Mouse (Mus musculus): ENCODE data around the gene Pcsk4. TPM values are rescaled to one million over a fixed set of nuclear protein-coding genes. Genes with fewer than 3 reads are reported as not detected.
A peak's percentile ranks its signal among the peaks of the same experiment; 100 is the strongest.

Pcsk4 gene
- polyA plus RNA-seq (2015; fragmentation: Nextera tagmentation; extraction: Ambion mirVana): 5.6 and 8.2 TPM in 2 replicates

DNA sequence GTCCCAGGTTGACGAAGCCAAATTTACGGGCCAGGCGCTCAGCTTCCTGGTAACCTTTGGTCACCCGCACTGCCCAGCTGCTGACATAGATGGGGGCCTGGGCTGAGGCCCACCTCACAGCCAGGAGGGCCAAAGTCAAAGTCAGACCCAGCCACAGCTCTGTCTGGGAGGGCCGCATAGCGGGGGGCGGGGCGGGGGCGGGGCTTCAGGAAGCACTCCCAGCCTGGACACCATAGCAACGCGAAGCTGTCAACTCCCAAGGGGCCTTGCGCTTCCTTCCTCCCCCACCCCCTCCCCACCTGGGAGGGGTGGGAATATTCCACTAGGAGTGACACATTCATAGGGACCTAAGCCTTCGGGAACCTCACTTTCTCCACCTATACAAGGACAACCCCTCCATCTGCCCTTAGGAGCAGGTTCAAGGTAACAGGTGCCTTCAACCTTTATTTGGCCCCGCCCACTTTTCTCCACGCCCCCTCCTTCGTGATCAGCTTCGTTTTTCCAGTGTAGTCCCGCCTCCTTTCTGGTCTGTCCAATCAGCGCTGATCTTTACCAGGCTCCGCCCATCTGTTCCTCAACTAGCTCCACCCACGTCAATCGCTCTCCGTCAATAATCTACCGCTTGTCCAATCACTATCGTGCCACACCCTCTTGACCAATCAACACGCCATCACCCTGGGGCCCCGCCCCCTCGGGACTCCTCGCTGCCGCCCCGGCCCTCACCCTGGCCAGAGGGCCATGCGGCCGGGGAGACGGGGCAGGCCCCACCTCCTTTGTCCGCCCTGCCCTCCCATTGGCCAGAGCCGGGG, at the start of gene Pcsk4, which contains the start of gene Reep6:
Gene Pcsk4 (minus strand): TSS at position 226 of the 809 bp plus-strand sequence.
Gene Reep6 (plus strand): TSS at position 681 of the 809 bp plus-strand sequence.
- peak; percentile 92 for ATAC-seq (ENCODE audit: low FRiP score)
- peaks cover 17% of the 10 kb centered on the region for H3K4me1 ChIP-seq
- H3K4me3 ChIP-seq (replicated peaks): peak within 1 kb of the TSS; percentile 53
- H3K27me3 ChIP-seq (replicated peaks): peaks cover 16% of the 10 kb centered on the region
- H3K36me3 ChIP-seq: no peaks in the 10 kb centered on the region
- H3K27ac ChIP-seq (replicated peaks): no peak within 1 kb of the TSS
- 6% methylated on average over 36 of the region's 36 CpGs for WGBS
- no peaks in the 10 kb centered on the region for H3K9me3 ChIP-seq (replicated peaks)
- H3K9ac ChIP-seq (replicated peaks): peak within 1 kb of the TSS; percentile 54
- peak within 1 kb of the TSS; percentile 96 for H3K4me2 ChIP-seq

DNA sequence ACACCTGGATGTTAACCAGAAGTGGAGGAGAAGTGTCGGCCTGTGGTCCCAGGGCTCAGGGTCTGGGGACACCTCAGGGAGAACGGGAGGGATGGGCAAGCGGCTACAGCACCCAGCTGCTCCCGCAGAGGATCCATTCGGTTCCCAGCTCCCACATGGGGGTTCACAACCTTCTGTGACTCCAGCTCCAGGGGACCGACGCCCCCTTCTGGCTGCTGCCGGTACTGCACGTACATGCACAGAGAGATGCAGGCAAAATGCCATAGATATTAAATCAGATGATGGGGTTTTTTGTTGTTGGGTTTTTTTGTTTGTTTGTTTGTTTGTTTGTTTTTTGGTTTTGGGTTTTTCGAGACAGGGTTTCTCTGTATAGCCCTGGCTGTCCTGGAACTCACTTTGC, 48.4 kb upstream of the Pcsk4 start:
- WGBS: 51% methylated on average over 10 of the region's 10 CpGs
- H3K4me2 ChIP-seq: no peak overlapping the region
- ATAC-seq (ENCODE audit: low FRiP score): no peak
- H3K9me3 ChIP-seq (replicated peaks): no peaks in the 10 kb centered on the region
- H3K4me3 ChIP-seq (replicated peaks): no peak overlapping the region
- no peak overlapping the region for H3K9ac ChIP-seq (replicated peaks)
- H3K27me3 ChIP-seq (replicated peaks): no peaks in the 10 kb centered on the region
- no peak overlapping the region for H3K27ac ChIP-seq (replicated peaks)
- peaks cover 16% of the 10 kb centered on the region for H3K4me1 ChIP-seq
- peaks cover 35% of the 10 kb centered on the region for H3K36me3 ChIP-seq

DNA sequence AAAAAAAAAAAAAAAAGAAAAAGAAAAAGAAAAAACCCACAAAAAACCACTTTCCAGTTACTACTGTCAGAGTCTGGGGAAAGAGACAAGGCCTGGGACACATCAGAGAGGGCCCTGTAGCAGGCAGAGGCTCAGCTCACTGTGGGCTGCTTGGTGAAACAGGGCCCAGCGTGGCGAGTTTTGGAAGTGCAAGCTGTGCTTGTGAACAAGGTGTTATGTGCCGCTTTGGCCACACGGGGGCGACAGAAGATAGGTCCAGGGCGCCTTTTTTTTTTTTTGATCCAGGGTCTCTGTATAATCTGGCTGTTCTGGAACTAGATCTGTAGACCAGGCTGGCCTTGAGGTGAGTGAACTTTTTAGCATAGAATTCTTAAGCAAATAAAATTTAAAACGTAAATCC, 46.9 kb upstream of the Pcsk4 start:
- Histone ChIP-seq H3K36me3 (peaks cover 21% of the 10 kb centered on the region), H3K9ac (replicated peaks) (no peak overlapping the region), H3K9me3 (replicated peaks) (no peaks in the 10 kb centered on the region), H3K4me3 (replicated peaks) (no peak overlapping the region), H3K27ac (replicated peaks) (no peak overlapping the region), H3K27me3 (replicated peaks) (no peaks in the 10 kb centered on the region), H3K4me2 (no peak overlapping the region), H3K4me1 (peaks cover 11% of the 10 kb centered on the region)
- 3% methylated on average over 7 of the region's 7 CpGs for WGBS
- no peak for ATAC-seq (ENCODE audit: low FRiP score)

DNA sequence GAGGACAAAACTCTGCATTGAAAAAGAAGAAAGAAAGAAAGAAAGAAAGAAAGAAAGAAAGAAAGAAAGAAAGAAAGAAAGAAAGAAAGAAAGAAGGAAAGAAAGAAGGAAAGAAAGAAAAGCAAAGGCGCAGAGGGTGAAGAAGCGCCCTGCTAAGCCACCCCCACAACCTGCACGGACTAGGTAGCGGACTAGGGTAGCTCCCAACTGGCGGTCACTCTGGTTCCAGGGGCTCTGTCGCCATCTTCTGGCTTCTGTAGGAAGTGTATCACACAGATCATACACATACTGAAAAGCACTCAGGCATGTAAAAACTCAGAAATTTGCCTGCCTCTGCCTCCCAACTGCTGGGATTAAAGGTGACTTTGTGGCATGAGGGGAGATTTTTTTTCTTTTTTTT, 44.8 kb upstream of the Pcsk4 start:
- ATAC-seq (ENCODE audit: low FRiP score): no peak

DNA sequence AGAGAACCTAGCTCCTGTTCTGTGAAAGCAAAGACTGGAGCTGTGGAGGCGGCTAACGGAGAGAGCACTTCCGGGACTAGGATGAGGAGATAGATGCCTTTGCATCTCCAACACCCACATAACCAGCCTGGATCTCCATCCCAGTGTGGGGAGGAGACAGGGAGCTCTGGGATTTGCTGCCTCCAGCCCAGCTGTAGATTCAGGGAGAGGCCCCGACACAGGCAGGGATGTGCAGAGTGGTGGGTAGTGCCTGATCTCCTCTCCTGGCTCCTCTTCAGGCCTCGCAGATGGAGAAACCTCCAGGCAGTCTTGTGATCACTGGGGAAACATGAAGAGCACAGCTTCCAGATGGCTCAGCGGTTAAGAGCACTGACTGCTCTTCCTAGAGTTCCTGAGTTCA, 43.4 kb upstream of the Pcsk4 start:
- H3K4me3 ChIP-seq (replicated peaks): no peak overlapping the region
- H3K4me1 ChIP-seq: peaks cover 9% of the 10 kb centered on the region
- no peak for ATAC-seq (ENCODE audit: low FRiP score)
- no peaks in the 10 kb centered on the region for H3K9me3 ChIP-seq (replicated peaks)
- no peaks in the 10 kb centered on the region for H3K27me3 ChIP-seq (replicated peaks)
- no peaks in the 10 kb centered on the region for H3K36me3 ChIP-seq
- no peak overlapping the region for H3K4me2 ChIP-seq
- no peak overlapping the region for H3K27ac ChIP-seq (replicated peaks)
- no peak overlapping the region for H3K9ac ChIP-seq (replicated peaks)
- 79% methylated on average over 6 of the region's 6 CpGs for WGBS

More for the DNA sequence above, 44.8 kb upstream of the Pcsk4 start:
- 24% methylated on average over 6 of the region's 6 CpGs for WGBS
- Histone ChIP-seq H3K27me3 (replicated peaks) (no peaks in the 10 kb centered on the region), H3K9me3 (replicated peaks) (no peaks in the 10 kb centered on the region), H3K9ac (replicated peaks) (no peak overlapping the region), H3K27ac (replicated peaks) (no peak overlapping the region), H3K4me2 (no peak overlapping the region), H3K4me3 (replicated peaks) (no peak overlapping the region), H3K4me1 (peaks cover 9% of the 10 kb centered on the region), H3K36me3 (peaks cover 2% of the 10 kb centered on the region)

DNA sequence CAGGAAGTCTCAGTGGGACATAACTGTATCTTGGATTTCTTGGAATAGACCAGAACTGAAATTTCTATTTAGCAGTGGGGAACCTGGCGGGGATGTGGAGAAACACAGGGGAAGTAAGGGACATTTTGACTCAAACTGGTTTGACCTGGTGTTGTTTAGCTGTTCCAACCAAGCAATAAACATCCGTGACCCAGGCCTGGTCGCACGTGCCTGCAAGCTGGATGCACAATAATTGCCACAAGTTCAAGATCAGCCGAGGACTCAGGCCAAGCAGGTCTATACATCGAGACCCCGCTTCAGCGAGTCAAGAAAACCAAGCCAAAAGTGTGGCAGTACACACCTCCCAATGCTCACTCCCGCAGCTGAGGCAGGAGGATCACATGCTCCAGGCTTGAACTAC, 42.7 kb upstream of the Pcsk4 start:
- Histone ChIP-seq H3K27ac (replicated peaks) (peak overlapping the region; percentile 54), H3K4me2 (peak overlapping the region; percentile 48), H3K9ac (replicated peaks) (0 out of 2 replicates have a peak overlapping the region, but pooled peaks have one; percentile 23), H3K27me3 (replicated peaks) (no peaks in the 10 kb centered on the region), H3K4me1 (peaks cover 9% of the 10 kb centered on the region), H3K36me3 (no peaks in the 10 kb centered on the region), H3K9me3 (replicated peaks) (no peaks in the 10 kb centered on the region), H3K4me3 (replicated peaks) (0 out of 2 replicates have a peak overlapping the region, but pooled peaks have one; percentile 27)
- 0 out of 2 replicates have a peak, but pooled peaks have one; percentile 6 for ATAC-seq (ENCODE audit: low FRiP score)
- WGBS: 48% methylated on average over 9 of the region's 9 CpGs

DNA sequence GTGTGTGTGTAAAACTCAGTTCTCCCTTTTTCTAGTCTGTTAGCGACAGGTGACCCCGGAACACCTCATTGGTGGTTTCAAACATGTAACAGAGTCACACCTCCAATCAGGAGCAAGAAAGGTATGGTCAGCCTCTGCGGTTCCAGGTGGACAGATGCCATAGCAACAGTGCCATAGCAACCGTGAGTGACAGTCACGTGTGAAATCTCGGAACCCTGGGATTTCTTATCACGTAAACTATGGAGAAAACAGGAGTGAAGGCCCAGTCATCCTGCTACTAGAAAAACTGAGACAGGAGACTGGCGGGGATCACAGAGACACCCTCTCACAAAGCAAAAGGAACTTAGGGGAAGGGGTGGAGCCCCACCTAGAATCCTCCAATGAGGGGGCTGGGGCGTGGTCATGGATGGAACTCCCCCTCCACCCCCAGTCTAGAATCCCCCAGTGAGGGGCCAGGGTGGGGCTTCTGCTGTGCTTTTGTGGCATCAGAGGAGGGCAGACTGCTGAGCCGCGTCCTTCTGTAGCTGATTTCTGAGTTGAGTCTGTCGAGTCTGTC, 42.2 kb upstream of the Pcsk4 start:
- Histone ChIP-seq H3K9ac (replicated peaks) (peak overlapping the region; percentile 23; the same call in 1 of the 2 replicates), H3K9me3 (replicated peaks) (no peaks in the 10 kb centered on the region), H3K27me3 (replicated peaks) (no peaks in the 10 kb centered on the region), H3K27ac (replicated peaks) (peak overlapping the region; percentile 54), H3K4me3 (replicated peaks) (peak overlapping the region; percentile 27), H3K36me3 (no peaks in the 10 kb centered on the region), H3K4me1 (peaks cover 9% of the 10 kb centered on the region), H3K4me2 (peak overlapping the region; percentile 48)
- WGBS: 4% methylated on average over 12 of the region's 12 CpGs
- ATAC-seq (ENCODE audit: low FRiP score): peak; percentile 88

DNA sequence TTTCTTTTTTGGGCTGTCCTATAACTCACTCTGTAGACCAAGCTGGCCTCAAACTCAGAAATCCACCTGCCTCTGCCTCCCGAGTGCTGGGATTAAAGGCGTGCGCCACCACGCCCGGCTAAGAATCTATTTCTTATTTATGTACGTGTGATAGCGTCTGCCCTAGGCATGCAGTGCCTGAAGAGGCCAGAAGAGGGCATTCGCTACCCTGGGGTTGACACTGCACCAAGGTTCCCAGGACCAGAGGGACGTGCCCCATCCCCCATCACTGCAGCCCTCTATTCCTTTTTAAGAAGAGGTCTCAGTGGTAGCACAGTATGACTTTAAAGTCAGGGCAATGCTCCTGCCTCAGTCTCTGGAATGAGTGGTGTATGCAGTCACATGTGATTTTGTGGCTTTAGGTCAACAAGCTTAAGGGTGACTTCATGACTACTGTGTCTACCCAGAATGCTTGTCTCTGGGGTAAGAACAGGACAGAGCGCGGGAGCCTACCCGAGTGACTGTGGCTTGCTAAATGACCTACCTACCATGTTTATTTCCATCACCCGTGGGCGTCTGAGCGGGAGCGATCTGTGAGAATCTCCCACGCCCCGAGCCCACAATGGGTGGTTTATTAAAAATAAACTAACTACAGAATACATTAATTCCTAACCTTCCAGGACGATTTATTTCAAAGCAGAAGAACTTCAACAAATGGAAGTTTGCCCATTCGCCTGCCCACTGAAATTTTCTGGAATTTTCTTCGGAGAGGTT, 40.9 kb upstream of the Pcsk4 start:
- peaks cover 4% of the 10 kb centered on the region; the same call in 1 of the 2 replicates for H3K27me3 ChIP-seq (replicated peaks)
- H3K36me3 ChIP-seq: no peaks in the 10 kb centered on the region

DNA sequence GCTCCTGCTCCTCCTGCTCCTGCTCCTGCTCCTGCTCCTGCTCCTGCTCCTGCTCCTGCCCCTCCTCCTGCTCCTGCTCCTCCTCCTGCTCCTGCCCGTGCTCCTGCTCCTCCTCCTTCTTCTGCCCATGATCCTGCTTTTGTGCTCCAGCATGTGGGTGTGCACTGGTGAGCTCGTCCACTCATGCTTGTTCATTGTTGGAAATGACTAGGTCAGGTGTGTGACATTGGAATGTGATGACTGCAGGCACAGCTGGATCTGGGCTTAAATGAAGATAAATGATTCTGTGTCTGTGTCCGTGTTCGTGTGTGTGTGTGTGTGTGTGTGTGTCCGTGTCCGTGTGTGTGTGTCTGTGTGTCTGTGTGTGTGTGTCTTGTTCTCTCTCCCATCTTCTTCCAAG, 39.1 kb upstream of the Pcsk4 start:
- H3K4me1 ChIP-seq: peaks cover 9% of the 10 kb centered on the region

More for the DNA sequence above, 40.9 kb upstream of the Pcsk4 start:
- Histone ChIP-seq H3K9ac (replicated peaks) (no peak overlapping the region), H3K9me3 (replicated peaks) (no peaks in the 10 kb centered on the region), H3K4me3 (replicated peaks) (no peak overlapping the region), H3K4me2 (no peak overlapping the region), H3K27ac (replicated peaks) (no peak overlapping the region), H3K4me1 (peaks cover 9% of the 10 kb centered on the region)
- no peak for ATAC-seq (ENCODE audit: low FRiP score)
- 79% methylated on average over 21 of the region's 21 CpGs for WGBS

DNA sequence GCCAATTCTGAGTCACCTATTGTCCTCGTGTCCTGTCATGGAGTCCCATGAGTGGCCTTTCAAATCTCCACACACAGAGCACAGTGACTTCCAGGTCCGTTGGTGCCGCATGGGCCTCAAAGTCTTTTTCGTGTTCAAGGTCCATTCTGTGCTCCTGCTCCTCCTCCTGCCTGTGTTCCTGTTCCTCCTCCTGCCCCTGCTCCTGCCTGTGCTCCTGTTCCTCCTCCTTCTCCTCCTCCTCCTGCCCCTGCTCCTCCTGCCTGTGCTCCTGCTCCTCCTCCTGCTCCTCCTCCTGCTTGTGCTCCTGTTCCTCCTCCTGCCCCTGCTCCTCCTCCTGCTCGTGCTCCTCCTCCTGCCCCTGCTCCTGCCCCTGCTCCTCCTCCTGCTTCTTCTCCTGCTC, 38.7 kb upstream of the Pcsk4 start:
- no peak overlapping the region for H3K9ac ChIP-seq (replicated peaks)
- peaks cover 14% of the 10 kb centered on the region; the same call in 1 of the 2 replicates for H3K27me3 ChIP-seq (replicated peaks)
- WGBS: 56% methylated on average over 5 of the region's 5 CpGs
- peaks cover 9% of the 10 kb centered on the region for H3K4me1 ChIP-seq
- no peak overlapping the region for H3K27ac ChIP-seq (replicated peaks)
- H3K36me3 ChIP-seq: no peaks in the 10 kb centered on the region
- no peak for ATAC-seq (ENCODE audit: low FRiP score)
- H3K4me3 ChIP-seq (replicated peaks): no peak overlapping the region
- no peaks in the 10 kb centered on the region for H3K9me3 ChIP-seq (replicated peaks)
- H3K4me2 ChIP-seq: no peak overlapping the region

More for the DNA sequence above, 39.1 kb upstream of the Pcsk4 start:
- H3K9me3 ChIP-seq (replicated peaks): no peaks in the 10 kb centered on the region
- 87% methylated on average over 6 of the region's 6 CpGs for WGBS
- H3K27me3 ChIP-seq (replicated peaks): peaks cover 14% of the 10 kb centered on the region; the same call in 1 of the 2 replicates
- H3K36me3 ChIP-seq: no peaks in the 10 kb centered on the region
- H3K9ac ChIP-seq (replicated peaks): no peak overlapping the region
- H3K4me2 ChIP-seq: no peak overlapping the region
- no peak overlapping the region for H3K27ac ChIP-seq (replicated peaks)
- ATAC-seq (ENCODE audit: low FRiP score): no peak
- no peak overlapping the region for H3K4me3 ChIP-seq (replicated peaks)

DNA sequence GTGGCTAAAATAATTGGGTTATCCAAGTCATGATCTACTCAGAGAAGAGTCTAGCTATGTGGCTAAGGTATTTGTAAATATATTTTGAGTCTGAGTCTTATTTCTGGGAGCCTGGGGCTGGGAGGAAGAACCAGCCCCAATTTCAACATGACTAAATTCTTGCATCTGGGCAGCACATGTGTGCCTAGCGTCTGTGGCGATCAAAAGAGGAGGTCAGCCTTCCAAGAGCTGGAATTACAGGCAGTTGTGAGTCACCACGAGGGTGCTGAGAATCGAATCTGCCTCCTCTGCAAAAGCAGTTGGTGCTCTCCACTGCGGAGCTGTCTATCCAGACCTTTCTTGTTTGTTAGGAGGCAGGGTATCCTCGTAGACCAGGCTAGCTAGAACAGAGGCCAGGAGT, 36.4 kb upstream of the Pcsk4 start:
- Histone ChIP-seq H3K4me1 (no peaks in the 10 kb centered on the region), H3K27ac (replicated peaks) (no peak overlapping the region), H3K9ac (replicated peaks) (no peak overlapping the region), H3K4me2 (no peak overlapping the region), H3K27me3 (replicated peaks) (peaks cover 14% of the 10 kb centered on the region; the same call in 1 of the 2 replicates), H3K9me3 (replicated peaks) (no peaks in the 10 kb centered on the region), H3K36me3 (no peaks in the 10 kb centered on the region), H3K4me3 (replicated peaks) (no peak overlapping the region)
- ATAC-seq (ENCODE audit: low FRiP score): no peak
- WGBS: 72% methylated on average over 6 of the region's 6 CpGs

All from neural tube, embryonic 15.5 days (tissue).